Mouse (Mus musculus) erythroblast, adult 5-6 weeks (primary cell): ENCODE results near the gene Kcnk3. TPM values are rescaled to one million over a fixed set of nuclear protein-coding genes. Genes with fewer than 3 reads are reported as not detected.

ENCODE experiments used
- ATAC-seq: replicated peaks from 2 replicates; pipeline ENCODE4 v1.8.0; 2016; ENCODE audit warnings: moderate number of reproducible peaks, mild to moderate bottlenecking, moderate TSS enrichment, inconsistent platforms; ENCODE audit not compliant: poor library complexity, low FRiP score, severe bottlenecking
- total RNA-seq, 2 experiments: library from RNA; stranded (forward) in 1 of 2; stranded (reverse) in 1 of 2; fragments of 150-400 nt in 1 of 2; fragments of 200-764, 138-1000 nt in 1 of 2; gene quantifications; 2 replicates each; pipeline versions ENCODE4 v1.2.3 to v1.2.4; 2015 to 2017; ENCODE audit warnings: low replicate concordance in 2 of 2

Gene Kcnk3
- total RNA-seq, 2 experiments from 2014 or later, result not detected

DNA sequence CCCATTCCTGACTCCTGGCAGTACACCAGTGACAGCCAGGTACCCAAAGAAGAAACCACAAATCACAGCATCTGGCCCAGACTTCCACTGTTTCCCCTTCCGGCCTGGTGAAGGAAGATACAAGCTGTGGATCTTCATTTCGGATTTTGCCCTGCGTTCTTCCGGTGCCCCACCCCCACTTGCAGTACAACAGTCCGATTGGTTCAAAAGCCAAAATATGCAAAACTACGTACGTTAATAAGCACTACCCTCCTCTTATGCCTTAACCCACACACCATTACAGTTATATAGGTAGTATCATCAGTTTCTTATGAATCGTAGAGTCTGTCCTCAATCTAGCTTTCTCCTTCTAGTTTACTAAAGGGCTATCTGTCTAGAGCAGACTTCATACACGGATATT, 77.4 kb downstream of the Kcnk3 start:
- no peak for ATAC-seq

DNA sequence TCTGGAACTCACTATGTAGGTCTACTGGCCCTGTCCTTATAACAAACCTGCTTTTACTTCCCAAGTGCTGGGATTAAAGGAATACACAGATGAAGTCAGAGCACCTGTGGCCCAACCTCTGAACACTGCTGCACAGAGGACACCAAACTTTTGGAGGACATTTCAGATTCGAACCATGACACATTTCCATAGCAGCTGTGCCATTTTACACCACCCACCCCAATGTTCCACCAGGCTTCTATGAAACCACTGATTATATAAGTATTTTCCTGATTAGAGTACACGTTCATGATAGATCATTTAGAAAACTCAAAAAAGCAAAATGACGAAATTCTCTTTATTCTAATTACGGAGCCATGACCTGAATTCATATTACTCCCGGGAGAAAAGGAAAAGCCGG, 78.0 kb downstream of the Kcnk3 start:
- no peak for ATAC-seq

DNA sequence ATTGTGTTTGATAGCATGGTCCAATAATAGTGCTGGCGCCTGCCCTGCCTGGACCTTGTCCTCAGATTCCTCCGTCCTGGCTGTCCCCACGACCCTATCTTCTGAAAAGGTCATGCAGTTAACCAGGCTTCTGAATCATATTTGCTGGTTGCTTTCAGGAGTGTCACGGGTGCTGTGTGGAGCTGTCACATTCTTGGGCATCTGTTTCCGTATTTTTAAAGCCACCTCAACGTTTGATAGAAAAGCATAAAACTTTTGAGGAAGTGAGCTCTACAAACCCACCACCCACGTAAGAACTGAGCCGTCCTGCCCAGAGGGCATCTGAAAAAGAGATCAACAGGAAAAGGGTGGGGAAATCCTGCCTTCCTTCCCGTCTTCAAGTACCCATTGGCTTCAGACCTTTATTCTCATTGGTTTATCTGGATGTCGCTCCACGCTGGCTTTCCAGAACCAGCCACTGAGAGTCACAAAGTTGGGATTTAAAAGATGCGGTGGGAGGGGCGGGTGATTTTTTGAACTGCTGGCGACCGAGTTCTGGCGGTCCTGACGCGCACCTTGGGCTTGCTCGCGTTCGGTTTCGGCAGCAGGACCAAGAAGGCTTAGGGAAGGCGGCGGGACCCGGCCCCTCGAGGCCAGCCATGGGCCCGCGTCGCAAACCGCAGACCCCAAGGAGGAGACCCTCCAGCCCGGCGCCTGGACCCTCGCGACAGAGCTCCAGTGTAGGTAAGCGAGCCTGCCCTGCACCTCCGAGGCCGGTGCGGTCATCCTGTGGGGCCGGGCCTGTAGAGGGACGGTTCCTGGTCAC, 78.6 kb downstream of the Kcnk3 start, which contains the start of gene Cenpa:
Cenpa (plus strand) TSS at position 387 of the 805 bp plus-strand sequence.
- peak; percentile 94 for ATAC-seq

DNA sequence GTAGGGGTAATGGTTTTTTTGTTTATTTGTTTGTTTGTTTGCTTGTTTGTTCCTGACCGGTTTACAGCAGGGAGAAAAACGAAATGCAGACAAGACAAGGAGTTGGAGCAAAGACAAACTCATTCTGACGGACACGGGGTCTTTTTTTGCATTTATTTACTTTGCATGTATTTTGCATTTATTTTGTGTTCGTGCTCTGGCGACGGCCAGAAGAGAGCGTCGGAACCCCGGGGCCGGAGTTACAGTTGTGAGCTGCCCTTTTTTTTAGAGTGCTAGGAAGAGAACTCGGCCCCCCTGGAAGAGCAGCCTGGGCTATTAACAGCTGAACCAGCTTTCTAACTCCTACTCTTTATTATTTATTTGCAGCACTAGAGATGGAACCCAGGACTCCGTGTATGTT, 79.2 kb downstream of the Kcnk3 start:
- ATAC-seq, result no peak

DNA sequence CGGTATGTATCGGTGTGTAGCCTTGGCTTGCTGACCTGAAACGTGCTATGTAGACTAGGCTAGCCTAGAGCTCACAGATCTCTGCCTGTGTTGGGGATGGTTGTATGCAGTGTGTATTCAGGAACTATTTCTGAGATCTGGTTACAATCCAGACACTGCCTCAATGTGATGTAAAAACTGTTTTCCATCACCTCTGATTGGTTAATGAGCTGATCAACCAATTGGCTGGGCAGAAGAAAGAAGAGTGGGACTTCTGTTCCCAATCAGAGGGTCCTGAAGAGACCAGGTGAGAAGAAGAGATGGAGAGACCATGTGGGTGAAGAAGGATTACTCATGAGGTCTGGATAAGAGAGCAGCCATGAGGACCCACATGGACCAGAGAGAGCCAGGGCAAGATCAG, 79.7 kb downstream of the Kcnk3 start:
- ATAC-seq, result no peak

DNA sequence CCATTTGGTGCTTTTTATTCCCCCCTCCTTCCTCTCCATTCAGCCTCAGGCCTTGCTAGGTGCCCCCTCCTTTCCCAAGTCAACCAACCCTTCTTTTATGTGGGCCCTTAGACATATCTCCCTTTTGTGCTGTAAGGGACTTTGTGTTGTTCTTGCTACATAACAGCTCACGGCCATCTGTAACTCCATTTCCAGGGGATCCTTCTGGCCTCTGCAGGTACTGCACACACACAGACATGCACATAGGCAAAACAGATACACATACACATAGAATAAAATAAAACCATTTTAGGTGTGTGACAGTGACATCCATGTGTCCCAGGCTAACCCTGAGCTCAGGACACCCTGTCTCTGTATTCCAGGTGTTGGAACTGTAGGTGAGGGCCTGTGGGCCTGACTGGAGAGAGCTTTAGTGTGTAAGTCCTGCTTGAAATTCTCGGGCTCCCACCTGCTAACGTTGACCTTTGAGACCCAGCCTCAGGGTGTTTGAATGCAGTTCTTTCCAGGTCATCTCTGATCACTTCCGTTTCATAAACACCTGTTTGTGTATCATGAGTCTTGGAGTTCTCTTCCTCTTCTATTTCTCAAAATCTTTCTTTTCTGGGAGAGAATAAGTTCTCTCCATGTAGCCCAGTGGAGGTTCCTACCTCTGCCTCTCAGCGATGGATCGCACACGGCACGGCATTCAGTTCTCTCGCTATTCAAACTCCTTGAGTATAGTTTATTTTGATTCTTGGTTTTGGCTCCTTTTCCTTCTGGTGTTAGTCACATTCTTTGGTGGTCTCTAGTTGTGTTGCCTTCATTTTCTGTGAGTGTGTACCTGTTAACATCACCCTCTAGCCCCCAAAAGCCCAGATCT, 80.9 kb downstream of the Kcnk3 start:
- ATAC-seq, result no peak

DNA sequence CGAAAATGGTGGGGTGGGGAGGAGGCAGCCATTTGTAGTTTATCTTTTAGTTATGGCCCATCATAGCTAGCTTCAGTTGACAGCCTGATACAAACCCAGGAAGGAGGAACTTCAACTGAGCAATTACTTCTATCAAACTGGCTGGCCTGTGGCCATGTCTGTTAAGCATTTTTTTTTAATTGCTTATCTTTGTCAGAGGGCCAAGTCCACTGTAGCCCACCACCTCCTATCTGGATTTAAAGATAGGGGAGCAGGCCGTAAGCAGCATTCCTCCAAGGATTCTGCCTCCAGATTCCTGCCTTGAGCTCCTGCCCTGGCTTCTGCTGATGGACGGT, 81.5 kb downstream of the Kcnk3 start:
- ATAC-seq, result no peak

DNA sequence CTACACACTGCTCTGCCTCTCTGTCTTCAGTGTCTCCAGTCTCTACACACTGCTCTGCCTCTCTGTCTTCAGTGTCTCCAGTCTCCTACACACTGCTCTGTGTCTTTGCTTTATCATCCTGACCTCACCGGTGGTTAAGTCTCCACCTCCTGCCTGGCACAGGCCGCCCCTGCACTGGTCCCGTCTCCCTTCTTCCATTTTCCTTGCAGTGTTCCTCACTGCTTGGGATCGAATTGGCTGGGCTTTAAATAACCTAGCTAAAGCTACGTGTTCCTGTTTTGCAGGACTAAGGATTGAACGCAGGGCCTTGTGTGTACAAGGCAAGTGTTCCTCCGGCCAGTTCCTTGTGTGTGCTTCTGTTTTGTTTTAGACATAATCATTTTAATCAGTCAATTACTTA, 82.1 kb downstream of the Kcnk3 start:
- no peak for ATAC-seq

DNA sequence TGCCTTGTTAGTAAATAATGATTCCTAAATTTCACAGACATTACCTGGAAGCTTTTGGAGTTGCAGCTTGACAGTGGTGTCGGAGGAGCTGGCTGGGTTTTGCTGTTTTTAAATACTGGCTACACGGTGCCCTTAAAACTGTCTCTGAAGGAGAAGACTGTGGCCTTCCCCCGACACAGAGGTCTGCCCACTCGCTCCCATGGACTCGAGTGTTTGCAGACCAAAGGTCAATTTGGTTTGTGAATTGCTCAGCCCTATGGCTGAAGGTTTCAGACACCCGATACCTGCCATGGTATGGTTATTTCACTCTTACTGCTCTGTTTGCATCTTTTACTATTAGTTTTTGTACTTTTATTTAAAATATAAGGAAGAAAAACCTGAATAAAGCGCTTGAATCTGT, 86.0 kb downstream of the Kcnk3 start:
- no peak for ATAC-seq

Other genes starting within 250 kb of the Kcnk3 start
- gene Otof, start 126.2 kb upstream of the Kcnk3 start, total RNA-seq (2015; ENCODE audit: low replicate concordance), result 0.21 TPM in 1 of 2 replicates, not detected in the other
- gene Otof, start 126.2 kb upstream of the Kcnk3 start, total RNA-seq (2017; ENCODE audit: low replicate concordance), result not detected in 2 replicates
- not detected in 2 replicates for gene 1700001C02Rik, start 122.1 kb upstream of the Kcnk3 start, total RNA-seq (2015; ENCODE audit: low replicate concordance)
- not detected in 2 replicates for gene 1700001C02Rik, start 122.1 kb upstream of the Kcnk3 start, total RNA-seq (2017; ENCODE audit: low replicate concordance)
- not detected in 2 replicates for gene Cib4, start 42.3 kb upstream of the Kcnk3 start, total RNA-seq (2015; ENCODE audit: low replicate concordance)
- gene Cib4, start 42.3 kb upstream of the Kcnk3 start, total RNA-seq (2017; ENCODE audit: low replicate concordance), result not detected in 2 replicates
- gene Slc35f6, start 59.8 kb downstream of the Kcnk3 start, total RNA-seq (2015; ENCODE audit: low replicate concordance), result 4.4 and 16.7 TPM in 2 replicates
- gene Slc35f6, start 59.8 kb downstream of the Kcnk3 start, total RNA-seq (2017; ENCODE audit: low replicate concordance), result 3.3 and 5.7 TPM in 2 replicates
- gene Cenpa, start 78.6 kb downstream of the Kcnk3 start, total RNA-seq (2015; ENCODE audit: low replicate concordance), result 79.8 and 117 TPM in 2 replicates
- 67.2 and 74.4 TPM in 2 replicates for gene Cenpa, start 78.6 kb downstream of the Kcnk3 start, total RNA-seq (2017; ENCODE audit: low replicate concordance)
- not detected in 2 replicates for gene Dpysl5, start 123.4 kb downstream of the Kcnk3 start, total RNA-seq (2015; ENCODE audit: low replicate concordance)
- 0.09 TPM in 1 of 2 replicates, not detected in the other for gene Dpysl5, start 123.4 kb downstream of the Kcnk3 start, total RNA-seq (2017; ENCODE audit: low replicate concordance)
- gene Mapre3, start 226.5 kb downstream of the Kcnk3 start, total RNA-seq (2015; ENCODE audit: low replicate concordance), result 2.1 TPM in 1 of 2 replicates, not detected in the other
- 0.28 and 0.51 TPM in 2 replicates for gene Mapre3, start 226.5 kb downstream of the Kcnk3 start, total RNA-seq (2017; ENCODE audit: low replicate concordance)